Mouse (Mus musculus): ENCODE results near the gene Kif14. TPM values are rescaled to one million over a fixed set of nuclear protein-coding genes. Genes with fewer than 3 reads are reported as not detected.
A peak's percentile ranks its signal among the peaks of the same experiment; 100 is the strongest.

The Kif14 gene
- polyA plus RNA-seq, 1 experiment from 2014 or later = 5.2 TPM

DNA sequence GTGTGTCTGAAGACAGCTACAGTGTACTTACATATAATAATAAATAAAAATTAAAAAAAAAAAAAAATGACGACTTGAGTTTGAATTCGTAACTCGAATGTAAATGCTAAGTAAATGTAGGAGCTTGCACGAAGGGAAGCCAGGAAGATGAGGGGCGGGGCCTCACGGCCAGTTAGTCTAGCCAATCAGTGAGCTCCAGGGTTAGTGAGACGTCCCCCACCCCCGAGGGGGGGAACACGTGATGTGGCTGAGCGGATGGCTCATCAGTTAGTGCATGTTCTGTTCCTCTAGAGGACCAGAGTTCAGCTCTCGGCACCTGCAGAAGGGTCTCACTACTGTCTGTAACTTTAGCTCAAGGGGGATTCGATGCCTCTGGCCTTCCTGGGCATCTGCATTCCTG lies 91.3 kb downstream of the Kif14 start:
- no peak overlapping the region for H3K27ac ChIP-seq (ENCODE audit: low read length)
- no peak for ATAC-seq (ENCODE audit: insufficient read depth, low FRiP score)
- no peaks in the 10 kb centered on the region for H3K9me3 ChIP-seq (replicated peaks; ENCODE audit: control insufficient read depth, low read length)
- H3K36me3 ChIP-seq (ENCODE audit: control insufficient read depth, insufficient read depth, low read length) = no peaks in the 10 kb centered on the region
- no peak overlapping the region for H3K9ac ChIP-seq (ENCODE audit: low read length)
- no peaks in the 10 kb centered on the region for H3K27me3 ChIP-seq (ENCODE audit: control insufficient read depth, insufficient read depth, low read length)
- WGBS = 86% methylated on average over 12 of the region's 12 CpGs
- no peak overlapping the region for H3K4me3 ChIP-seq (replicated peaks; ENCODE audit: low read length)
- H3K4me1 ChIP-seq (ENCODE audit: control insufficient read depth, insufficient read depth, low read length) = peaks cover 5% of the 10 kb centered on the region; the same call in 1 of the 2 replicates
- H3K4me2 ChIP-seq (ENCODE audit: low read depth, low read length) = no peak overlapping the region

GRCm38 (mm10) chr1:136558762-136559161 lies 92.6 kb downstream of the Kif14 start:
- H3K9ac ChIP-seq (ENCODE audit: low read length) = no peak overlapping the region
- no peaks in the 10 kb centered on the region for H3K27me3 ChIP-seq (ENCODE audit: control insufficient read depth, insufficient read depth, low read length)
- no peak overlapping the region for H3K4me2 ChIP-seq (ENCODE audit: low read depth, low read length)
- no peaks in the 10 kb centered on the region for H3K9me3 ChIP-seq (replicated peaks; ENCODE audit: control insufficient read depth, low read length)
- peaks cover 5% of the 10 kb centered on the region; the same call in 1 of the 2 replicates for H3K4me1 ChIP-seq (ENCODE audit: control insufficient read depth, insufficient read depth, low read length)
- H3K36me3 ChIP-seq (ENCODE audit: control insufficient read depth, insufficient read depth, low read length) = no peaks in the 10 kb centered on the region
- WGBS = 57% methylated on average over 5 of the region's 5 CpGs
- H3K4me3 ChIP-seq (replicated peaks; ENCODE audit: low read length) = no peak overlapping the region
- no peak overlapping the region for H3K27ac ChIP-seq (ENCODE audit: low read length)
- ATAC-seq (ENCODE audit: insufficient read depth, low FRiP score) = no peak

GRCm38 (mm10) chr1:136559284-136559683 lies 93.1 kb downstream of the Kif14 start:
- no peaks in the 10 kb centered on the region for H3K36me3 ChIP-seq (ENCODE audit: control insufficient read depth, insufficient read depth, low read length)
- H3K4me2 ChIP-seq (ENCODE audit: low read depth, low read length) = no peak overlapping the region
- 34% methylated on average over 5 of the region's 5 CpGs for WGBS
- H3K9ac ChIP-seq (ENCODE audit: low read length) = no peak overlapping the region
- peaks cover 5% of the 10 kb centered on the region; the same call in 1 of the 2 replicates for H3K4me1 ChIP-seq (ENCODE audit: control insufficient read depth, insufficient read depth, low read length)
- no peak overlapping the region for H3K4me3 ChIP-seq (replicated peaks; ENCODE audit: low read length)
- H3K27me3 ChIP-seq (ENCODE audit: control insufficient read depth, insufficient read depth, low read length) = no peaks in the 10 kb centered on the region
- no peak overlapping the region for H3K27ac ChIP-seq (ENCODE audit: low read length)
- no peak for ATAC-seq (ENCODE audit: insufficient read depth, low FRiP score)
- no peaks in the 10 kb centered on the region for H3K9me3 ChIP-seq (replicated peaks; ENCODE audit: control insufficient read depth, low read length)

- ATAC-seq (ENCODE audit: insufficient read depth, low FRiP score) = no peak
- H3K9me3 ChIP-seq (replicated peaks; ENCODE audit: control insufficient read depth, low read length) = no peaks in the 10 kb centered on the region
- H3K36me3 ChIP-seq (ENCODE audit: control insufficient read depth, insufficient read depth, low read length) = no peaks in the 10 kb centered on the region
- H3K27me3 ChIP-seq (ENCODE audit: control insufficient read depth, insufficient read depth, low read length) = no peaks in the 10 kb centered on the region
- H3K9ac ChIP-seq (ENCODE audit: low read length) = no peak overlapping the region
- H3K4me1 ChIP-seq (ENCODE audit: control insufficient read depth, insufficient read depth, low read length) = peaks cover 5% of the 10 kb centered on the region; the same call in 1 of the 2 replicates
- no peak overlapping the region for H3K27ac ChIP-seq (ENCODE audit: low read length)
- H3K4me3 ChIP-seq (replicated peaks; ENCODE audit: low read length) = no peak overlapping the region
- no peak overlapping the region for H3K4me2 ChIP-seq (ENCODE audit: low read depth, low read length)
- WGBS = 86% methylated on average over 9 of the region's 9 CpGs
Measured at GRCm38 (mm10) chr1:136559774-136560173, 93.6 kb downstream of the Kif14 start.

DNA sequence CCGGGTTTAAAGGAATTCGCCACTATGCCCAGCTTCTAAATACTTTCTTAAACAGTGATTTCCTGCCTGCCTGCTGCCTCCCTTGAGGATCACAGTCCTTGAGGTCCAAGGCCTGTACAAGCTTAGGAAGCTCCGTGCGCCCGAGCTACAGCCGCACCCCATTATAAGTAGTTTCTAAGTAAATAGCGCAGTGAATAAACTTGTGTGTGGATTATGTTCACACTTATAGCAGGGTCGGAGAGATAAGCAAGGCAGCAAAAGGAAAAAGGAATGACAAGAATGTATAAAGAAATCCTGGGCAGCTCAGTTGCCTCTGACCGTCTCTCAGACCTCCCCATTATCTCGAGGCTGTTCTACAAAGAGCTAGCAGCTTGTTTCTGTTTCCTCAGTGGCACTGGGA lies 95.7 kb downstream of the Kif14 start:
- peak; percentile 77; the same call in 1 of the 2 replicates for ATAC-seq (ENCODE audit: insufficient read depth, low FRiP score)
- Histone ChIP-seq H3K27me3 (ENCODE audit: control insufficient read depth, insufficient read depth, low read length) (no peaks in the 10 kb centered on the region), H3K4me3 (replicated peaks; ENCODE audit: low read length) (no peak overlapping the region), H3K4me1 (ENCODE audit: control insufficient read depth, insufficient read depth, low read length) (peaks cover 5% of the 10 kb centered on the region; the same call in 1 of the 2 replicates), H3K9me3 (replicated peaks; ENCODE audit: control insufficient read depth, low read length) (no peaks in the 10 kb centered on the region), H3K36me3 (ENCODE audit: control insufficient read depth, insufficient read depth, low read length) (no peaks in the 10 kb centered on the region), H3K4me2 (ENCODE audit: low read depth, low read length) (0 out of 2 replicates have a peak overlapping the region, but pooled peaks have one; percentile 3), H3K27ac (ENCODE audit: low read length) (no peak overlapping the region), H3K9ac (ENCODE audit: low read length) (no peak overlapping the region)
- 17% methylated on average over 10 of the region's 10 CpGs for WGBS

GRCm38 (mm10) chr1:136563149-136563548 lies 97.0 kb downstream of the Kif14 start:
- H3K4me2 ChIP-seq (ENCODE audit: low read depth, low read length) = no peak overlapping the region
- WGBS = 49% methylated on average over 11 of the region's 11 CpGs
- ATAC-seq (ENCODE audit: insufficient read depth, low FRiP score) = no peak
- H3K9ac ChIP-seq (ENCODE audit: low read length) = no peak overlapping the region
- no peaks in the 10 kb centered on the region for H3K9me3 ChIP-seq (replicated peaks; ENCODE audit: control insufficient read depth, low read length)
- no peak overlapping the region for H3K27ac ChIP-seq (ENCODE audit: low read length)
- H3K4me3 ChIP-seq (replicated peaks; ENCODE audit: low read length) = no peak overlapping the region
- no peaks in the 10 kb centered on the region for H3K27me3 ChIP-seq (ENCODE audit: control insufficient read depth, insufficient read depth, low read length)
- peaks cover 5% of the 10 kb centered on the region; the same call in 1 of the 2 replicates for H3K4me1 ChIP-seq (ENCODE audit: control insufficient read depth, insufficient read depth, low read length)
- H3K36me3 ChIP-seq (ENCODE audit: control insufficient read depth, insufficient read depth, low read length) = no peaks in the 10 kb centered on the region

DNA sequence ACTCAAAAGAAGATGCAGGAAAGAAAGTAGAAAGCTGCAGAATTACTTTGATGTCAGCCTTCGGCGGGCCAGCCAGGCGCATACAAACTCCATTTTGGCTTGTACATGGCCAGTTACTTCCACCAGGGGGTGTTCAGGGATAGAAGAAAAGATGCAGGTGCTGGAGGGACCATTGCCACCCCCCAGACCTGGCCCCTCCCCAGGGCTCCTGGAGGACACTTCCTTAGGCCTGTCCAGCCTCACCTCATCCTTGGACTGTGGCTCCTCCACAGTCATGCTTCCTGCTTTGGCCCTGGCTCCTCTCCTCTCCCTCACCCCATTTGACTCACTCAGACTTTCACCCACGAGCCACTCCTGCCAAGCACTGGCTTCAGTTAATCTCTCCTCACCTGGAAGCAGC lies 98.8 kb downstream of the Kif14 start:
- peaks cover 6% of the 10 kb centered on the region for H3K4me1 ChIP-seq (ENCODE audit: control insufficient read depth, insufficient read depth, low read length)
- H3K4me3 ChIP-seq (replicated peaks; ENCODE audit: low read length) = no peak overlapping the region
- H3K27ac ChIP-seq (ENCODE audit: low read length) = no peak overlapping the region
- no peaks in the 10 kb centered on the region for H3K36me3 ChIP-seq (ENCODE audit: control insufficient read depth, insufficient read depth, low read length)
- H3K9ac ChIP-seq (ENCODE audit: low read length) = no peak overlapping the region
- 75% methylated on average over 4 of the region's 4 CpGs for WGBS
- H3K9me3 ChIP-seq (replicated peaks; ENCODE audit: control insufficient read depth, low read length) = no peaks in the 10 kb centered on the region
- no peak for ATAC-seq (ENCODE audit: insufficient read depth, low FRiP score)
- no peak overlapping the region for H3K4me2 ChIP-seq (ENCODE audit: low read depth, low read length)
- no peaks in the 10 kb centered on the region for H3K27me3 ChIP-seq (ENCODE audit: control insufficient read depth, insufficient read depth, low read length)

DNA sequence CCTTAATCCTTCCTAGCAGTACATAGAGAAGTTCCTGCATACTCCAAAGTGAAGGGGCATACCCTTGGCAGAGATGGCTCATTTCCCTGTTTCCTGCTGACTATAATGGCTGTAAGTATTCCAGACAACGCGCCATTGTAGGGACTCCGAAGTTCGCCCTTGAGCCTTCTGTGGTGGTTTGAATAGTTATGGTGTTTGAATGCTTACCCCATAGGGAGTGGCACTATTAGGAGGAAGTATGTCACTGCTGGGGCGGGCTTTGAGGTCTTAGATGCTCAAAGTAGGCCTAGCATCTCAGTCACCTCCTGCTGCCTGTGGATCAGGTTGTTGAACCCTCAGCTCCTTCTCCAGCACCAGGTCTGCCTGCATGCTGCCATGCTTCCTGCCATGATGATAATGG lies 100.2 kb downstream of the Kif14 start:
- Histone ChIP-seq H3K4me3 (replicated peaks; ENCODE audit: low read length) (no peak overlapping the region), H3K27ac (ENCODE audit: low read length) (no peak overlapping the region), H3K9ac (ENCODE audit: low read length) (no peak overlapping the region), H3K36me3 (ENCODE audit: control insufficient read depth, insufficient read depth, low read length) (no peaks in the 10 kb centered on the region), H3K4me1 (ENCODE audit: control insufficient read depth, insufficient read depth, low read length) (peaks cover 9% of the 10 kb centered on the region), H3K4me2 (ENCODE audit: low read depth, low read length) (no peak overlapping the region), H3K27me3 (ENCODE audit: control insufficient read depth, insufficient read depth, low read length) (no peaks in the 10 kb centered on the region), H3K9me3 (replicated peaks; ENCODE audit: control insufficient read depth, low read length) (no peaks in the 10 kb centered on the region)
- WGBS = 83% methylated on average over 5 of the region's 5 CpGs
- no peak for ATAC-seq (ENCODE audit: insufficient read depth, low FRiP score)

DNA sequence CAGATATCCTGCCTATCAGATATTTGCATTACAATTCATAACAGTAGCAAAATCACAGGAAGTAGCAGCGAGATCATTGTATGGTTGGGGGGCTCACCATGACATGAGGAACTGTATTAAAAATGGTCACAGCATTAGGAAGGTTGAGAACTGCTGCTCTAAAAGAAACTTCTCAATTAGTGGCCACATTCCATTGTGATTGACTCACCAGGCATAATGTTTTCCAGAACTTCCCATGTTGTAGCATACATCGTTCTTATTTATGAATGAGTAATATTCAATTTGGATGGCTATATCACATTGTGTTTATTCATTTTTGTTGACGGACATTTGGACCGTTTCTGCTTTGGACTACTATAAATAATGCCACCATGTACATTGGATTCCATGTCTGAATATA lies 101.5 kb downstream of the Kif14 start:
- no peaks in the 10 kb centered on the region for H3K36me3 ChIP-seq (ENCODE audit: control insufficient read depth, insufficient read depth, low read length)
- H3K4me1 ChIP-seq (ENCODE audit: control insufficient read depth, insufficient read depth, low read length) = peaks cover 4% of the 10 kb centered on the region; the same call in 1 of the 2 replicates
- H3K9ac ChIP-seq (ENCODE audit: low read length) = no peak overlapping the region
- H3K27ac ChIP-seq (ENCODE audit: low read length) = no peak overlapping the region
- no peak for ATAC-seq (ENCODE audit: insufficient read depth, low FRiP score)
- H3K4me2 ChIP-seq (ENCODE audit: low read depth, low read length) = no peak overlapping the region
- no peak overlapping the region for H3K4me3 ChIP-seq (replicated peaks; ENCODE audit: low read length)
- H3K27me3 ChIP-seq (ENCODE audit: control insufficient read depth, insufficient read depth, low read length) = no peaks in the 10 kb centered on the region
- H3K9me3 ChIP-seq (replicated peaks; ENCODE audit: control insufficient read depth, low read length) = no peaks in the 10 kb centered on the region
- 74% methylated on average over 4 of the region's 4 CpGs for WGBS
